Mouse (Mus musculus) midbrain, embryonic 12.5 days (tissue): ENCODE data around the gene Mtus2. TPM values are rescaled to one million over a fixed set of nuclear protein-coding genes. Genes with fewer than 3 reads are reported as not detected.

Experiments used
- ATAC-seq: fragments of 200-750 bp; cut with Nextera tagmentation; 2 replicates; pipeline ENCODE4 v1.8.0; 2017; ENCODE audit warnings: low read depth, moderate TSS enrichment, moderate library complexity; ENCODE audit not compliant: low FRiP score
- H3K27ac ChIP-seq: fragments of 300-500 bp; sonication (generic); replicated peaks from 2 replicates; pipeline ENCODE4 v1.5.1; 2016; ENCODE audit warnings: mild to moderate bottlenecking
- H3K27me3 ChIP-seq: fragments of 300-500 bp; sonication (generic); 2 replicates; pipeline ENCODE4 v1.6.1; 2016; ENCODE audit warnings: mild to moderate bottlenecking
- H3K36me3 ChIP-seq: fragments of 300-500 bp; sonication (generic); 2 replicates; pipeline ENCODE4 v1.6.1; 2016
- H3K4me1 ChIP-seq: fragments of 300-500 bp; sonication (generic); 2 replicates; pipeline ENCODE4 v1.6.1; 2016
- H3K4me2 ChIP-seq: fragments of 300-500 bp; sonication (generic); replicated peaks from 2 replicates; pipeline ENCODE4 v1.6.1; 2016; ENCODE audit warnings: mild to moderate bottlenecking, moderate library complexity
- H3K4me3 ChIP-seq: fragments of 300-500 bp; sonication (generic); 2 replicates; pipeline ENCODE4 v1.5.1; 2016; ENCODE audit warnings: mild to moderate bottlenecking
- H3K9ac ChIP-seq: fragments of 300-500 bp; sonication (generic); replicated peaks from 2 replicates; pipeline ENCODE4 v1.6.1; 2016; ENCODE audit warnings: mild to moderate bottlenecking, moderate library complexity
- H3K9me3 ChIP-seq: fragments of 300-500 bp; sonication (generic); 2 replicates; pipeline ENCODE4 v1.6.1; 2016; ENCODE audit warnings: mild to moderate bottlenecking
- WGBS: fragments of 180-500 bp; shearing (Covaris S2); methylation state at CpG from one replicate; pipeline ENCODE4 v1.1.7; 2016; 5-methylcytosine and 5-hydroxymethylcytosine counted together
- polyA plus RNA-seq: library from polyadenylated mRNA; unstranded; fragments of >200 nt; fragmentation: Nextera tagmentation; extraction: Ambion mirVana; gene quantifications from 2 replicates; pipeline ENCODE4 v1.2.1, GENCODE M21; 2016

Mtus2 gene
- polyA plus RNA-seq, 1 experiment from 2014 or later: 25.4 TPM

DNA sequence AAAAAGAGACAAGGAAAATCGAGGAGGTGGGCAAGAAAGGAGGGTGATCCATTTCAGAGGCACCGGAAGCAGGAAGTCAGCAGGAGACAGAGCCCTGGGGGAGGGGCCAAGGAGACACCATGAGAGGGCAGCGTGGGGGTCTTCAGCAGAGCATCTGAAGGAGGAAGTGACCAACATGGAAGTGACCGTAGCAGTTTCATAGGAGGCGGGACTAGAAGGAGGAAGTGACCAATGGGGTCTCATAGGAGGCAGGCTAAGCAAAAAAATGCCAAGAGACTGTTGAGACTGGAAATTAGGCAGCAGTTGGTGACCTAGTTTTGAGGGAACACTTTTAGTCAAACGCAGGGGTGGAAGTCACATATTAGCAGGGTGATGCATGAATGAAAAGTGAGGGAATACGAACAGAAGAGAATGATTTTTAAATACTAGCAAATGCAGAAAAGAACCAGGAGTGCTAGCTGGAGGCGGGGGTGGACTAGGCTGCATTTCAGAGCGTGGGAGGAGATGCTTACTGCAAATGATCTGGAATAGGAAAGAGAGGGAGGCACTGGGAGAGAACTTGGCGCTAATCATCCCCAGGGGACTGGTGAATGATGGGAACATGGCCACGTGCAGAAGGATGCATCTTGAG lies 133.2 kb downstream of the Mtus2 start:
- no peak for ATAC-seq
- H3K4me3 ChIP-seq: no peak overlapping the region
- H3K4me2 ChIP-seq: no peak overlapping the region
- no peaks in the 10 kb centered on the region for H3K9me3 ChIP-seq
- H3K9ac ChIP-seq: no peak overlapping the region
- H3K4me1 ChIP-seq: no peaks in the 10 kb centered on the region
- WGBS: 85% methylated on average over 11 of the region's 11 CpGs
- H3K27me3 ChIP-seq: no peaks in the 10 kb centered on the region
- H3K36me3 ChIP-seq: no peaks in the 10 kb centered on the region
- no peak overlapping the region for H3K27ac ChIP-seq

DNA sequence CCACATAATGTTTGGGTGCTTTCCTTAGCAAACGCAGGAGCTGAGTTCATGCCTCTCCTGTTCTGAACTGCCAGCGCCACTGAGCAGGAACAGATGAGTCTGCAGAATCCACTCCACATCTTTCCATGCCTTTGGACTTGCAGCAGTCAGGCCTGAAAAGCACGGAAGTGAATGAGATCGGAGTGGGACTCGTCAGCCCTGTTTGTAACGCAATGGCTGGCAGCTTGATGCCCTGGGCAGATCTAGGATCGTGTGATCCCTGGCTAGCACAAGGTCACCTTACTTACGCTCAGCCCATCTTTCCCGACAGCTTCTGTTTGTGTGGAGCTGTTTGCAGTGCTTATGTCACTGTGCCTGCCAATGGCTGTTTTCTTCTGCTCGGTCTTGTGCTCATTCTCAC lies 137.5 kb downstream of the Mtus2 start:
- Histone ChIP-seq H3K9me3 (no peaks in the 10 kb centered on the region), H3K27me3 (no peaks in the 10 kb centered on the region), H3K27ac (no peak overlapping the region), H3K4me3 (no peak overlapping the region), H3K36me3 (no peaks in the 10 kb centered on the region), H3K9ac (no peak overlapping the region), H3K4me2 (no peak overlapping the region), H3K4me1 (no peaks in the 10 kb centered on the region)
- WGBS: 63% methylated on average over 10 of the region's 10 CpGs
- ATAC-seq: no peak

DNA sequence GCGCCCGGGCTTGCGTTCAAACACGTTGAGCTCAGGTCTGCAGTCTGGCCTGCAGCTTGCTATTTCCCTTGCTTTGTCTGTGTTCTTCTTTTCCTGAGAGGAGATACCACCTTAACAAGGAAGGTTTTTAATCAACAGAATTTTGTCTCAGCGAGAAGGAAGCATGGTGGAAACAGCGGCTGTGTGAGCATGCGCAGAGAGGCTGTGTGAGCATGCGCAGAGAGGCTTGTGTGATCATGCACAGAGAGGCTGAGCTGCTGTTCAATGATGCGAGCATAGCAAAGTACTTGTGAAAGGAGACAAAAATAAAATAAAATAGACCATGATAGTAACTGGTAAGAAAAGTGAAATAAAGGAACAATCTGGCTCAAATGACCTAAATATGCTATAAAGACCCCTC lies 142.2 kb downstream of the Mtus2 start:
- no peaks in the 10 kb centered on the region for H3K4me1 ChIP-seq
- ATAC-seq: no peak
- no peak overlapping the region for H3K9ac ChIP-seq
- no peak overlapping the region for H3K4me3 ChIP-seq
- no peak overlapping the region for H3K27ac ChIP-seq
- H3K36me3 ChIP-seq: no peaks in the 10 kb centered on the region
- no peaks in the 10 kb centered on the region for H3K27me3 ChIP-seq
- no peaks in the 10 kb centered on the region for H3K9me3 ChIP-seq
- H3K4me2 ChIP-seq: no peak overlapping the region
- WGBS: 94% methylated on average over 9 of the region's 9 CpGs

DNA sequence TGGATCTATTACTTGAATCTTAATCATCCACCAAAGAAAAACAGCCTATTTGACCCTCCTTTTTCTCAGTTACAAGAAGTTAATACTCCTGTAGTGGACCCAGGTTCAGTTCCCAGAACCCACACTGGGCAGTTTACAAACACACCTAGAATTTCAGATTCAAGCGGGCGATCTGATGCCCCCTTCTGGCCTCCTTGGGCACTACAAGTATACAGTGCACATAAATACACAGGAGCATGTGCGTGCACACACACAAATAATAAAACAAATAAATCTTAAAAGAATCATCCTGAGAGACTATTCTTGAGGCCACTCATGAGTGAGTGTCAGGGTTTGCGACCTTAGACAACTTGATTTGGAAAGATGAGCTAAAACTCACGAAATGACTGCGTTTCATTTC lies 150.2 kb downstream of the Mtus2 start:
- Histone ChIP-seq H3K9me3 (no peaks in the 10 kb centered on the region), H3K27me3 (no peaks in the 10 kb centered on the region), H3K9ac (no peak overlapping the region), H3K4me3 (no peak overlapping the region), H3K27ac (peak overlapping the region; percentile 80), H3K4me2 (no peak overlapping the region), H3K36me3 (no peaks in the 10 kb centered on the region), H3K4me1 (peaks cover 15% of the 10 kb centered on the region)
- peak; percentile 23; the same call in 1 of the 2 replicates for ATAC-seq
- 82% methylated on average over 6 of the region's 6 CpGs for WGBS

DNA sequence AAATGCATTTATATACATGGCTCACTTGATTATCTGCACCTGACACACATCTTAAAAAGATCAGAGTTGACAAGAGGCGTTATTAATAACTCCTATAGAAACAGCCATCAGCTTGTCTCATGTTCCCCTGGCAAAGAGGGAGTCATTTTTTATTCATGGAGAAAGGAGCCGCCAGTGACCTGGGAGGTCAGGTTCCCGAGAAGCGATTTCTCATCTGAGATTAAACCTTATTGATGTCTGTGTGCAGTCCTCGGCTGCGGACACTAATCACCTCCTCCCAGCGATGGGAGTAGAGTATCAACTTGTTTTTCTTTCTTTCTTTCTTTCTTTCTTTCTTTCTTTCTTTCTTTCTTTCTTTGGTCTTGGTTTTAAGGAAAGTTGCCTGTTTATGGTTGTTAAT lies 150.8 kb downstream of the Mtus2 start:
- 22% methylated on average over 7 of the region's 7 CpGs for WGBS

DNA sequence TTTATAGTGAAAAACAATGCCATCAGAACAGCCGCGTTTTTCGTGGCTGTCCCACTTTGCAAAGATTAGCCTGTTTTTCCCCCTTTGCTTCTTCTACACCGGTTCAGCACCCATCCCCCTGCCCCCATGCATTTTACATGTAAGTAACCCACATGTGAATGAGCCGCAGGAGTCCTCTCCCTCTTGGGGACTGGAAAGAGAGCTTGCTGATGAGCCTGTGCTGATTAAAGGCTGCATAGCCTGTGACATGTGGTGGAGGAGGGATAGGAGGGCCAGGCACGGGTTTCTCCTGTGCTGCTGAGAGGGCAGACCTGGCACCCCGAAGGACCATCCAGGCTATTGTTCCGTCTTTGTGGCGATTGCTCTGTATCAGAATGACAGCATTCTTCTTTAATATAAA lies 151.2 kb downstream of the Mtus2 start:
- Histone ChIP-seq H3K36me3 (no peaks in the 10 kb centered on the region), H3K9ac (no peak overlapping the region), H3K4me3 (no peak overlapping the region), H3K9me3 (no peaks in the 10 kb centered on the region), H3K4me2 (peak overlapping the region; percentile 35), H3K27me3 (no peaks in the 10 kb centered on the region), H3K4me1 (peaks cover 15% of the 10 kb centered on the region), H3K27ac (peak overlapping the region; percentile 80)
- WGBS: 33% methylated on average over 9 of the region's 9 CpGs
- peak; percentile 80 for ATAC-seq

More for the DNA sequence above, 150.8 kb downstream of the Mtus2 start:
- H3K4me1 ChIP-seq: peaks cover 15% of the 10 kb centered on the region
- no peaks in the 10 kb centered on the region for H3K27me3 ChIP-seq
- 0 out of 2 replicates have a peak, but pooled peaks have one; percentile 49 for ATAC-seq
- no peak overlapping the region for H3K9ac ChIP-seq
- peak overlapping the region; percentile 35 for H3K4me2 ChIP-seq
- no peak overlapping the region for H3K4me3 ChIP-seq
- H3K9me3 ChIP-seq: no peaks in the 10 kb centered on the region
- peak overlapping the region; percentile 80 for H3K27ac ChIP-seq
- no peaks in the 10 kb centered on the region for H3K36me3 ChIP-seq

DNA sequence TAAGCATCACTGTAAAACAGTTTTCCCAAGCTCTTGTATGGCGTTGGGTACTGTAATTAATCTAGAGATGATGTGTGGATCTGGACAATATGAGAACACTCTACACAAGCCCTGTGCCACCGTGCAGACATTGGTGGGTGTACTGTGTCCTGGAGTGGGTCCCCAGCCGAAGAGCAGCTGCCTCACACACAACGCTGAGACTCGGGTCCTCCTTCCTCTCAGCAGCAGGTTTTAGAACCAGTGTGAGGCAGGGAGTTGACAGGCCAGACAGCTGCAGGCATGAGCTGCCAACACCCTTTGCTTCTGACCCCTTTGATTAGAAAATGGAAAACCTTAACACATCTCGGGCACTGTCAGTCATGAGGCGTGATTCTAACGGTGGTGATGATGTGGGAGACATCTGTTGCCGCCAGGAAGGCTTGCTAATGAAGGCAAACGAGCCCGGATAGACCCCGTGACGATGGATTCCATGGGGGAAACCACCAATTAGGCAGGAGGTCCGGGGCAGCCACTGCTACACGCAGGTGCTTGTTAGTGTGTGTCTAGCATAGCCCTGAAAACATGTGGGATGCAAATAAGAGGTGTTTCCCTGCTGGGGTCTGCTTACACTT lies 158.2 kb downstream of the Mtus2 start:
- no peaks in the 10 kb centered on the region for H3K9me3 ChIP-seq
- H3K36me3 ChIP-seq: no peaks in the 10 kb centered on the region
- H3K27ac ChIP-seq: no peak overlapping the region
- 76% methylated on average over 15 of the region's 15 CpGs for WGBS
- no peaks in the 10 kb centered on the region for H3K4me1 ChIP-seq
- H3K9ac ChIP-seq: no peak overlapping the region
- H3K27me3 ChIP-seq: no peaks in the 10 kb centered on the region
- H3K4me3 ChIP-seq: no peak overlapping the region
- no peak overlapping the region for H3K4me2 ChIP-seq
- ATAC-seq: 0 out of 2 replicates have a peak, but pooled peaks have one; percentile 41

DNA sequence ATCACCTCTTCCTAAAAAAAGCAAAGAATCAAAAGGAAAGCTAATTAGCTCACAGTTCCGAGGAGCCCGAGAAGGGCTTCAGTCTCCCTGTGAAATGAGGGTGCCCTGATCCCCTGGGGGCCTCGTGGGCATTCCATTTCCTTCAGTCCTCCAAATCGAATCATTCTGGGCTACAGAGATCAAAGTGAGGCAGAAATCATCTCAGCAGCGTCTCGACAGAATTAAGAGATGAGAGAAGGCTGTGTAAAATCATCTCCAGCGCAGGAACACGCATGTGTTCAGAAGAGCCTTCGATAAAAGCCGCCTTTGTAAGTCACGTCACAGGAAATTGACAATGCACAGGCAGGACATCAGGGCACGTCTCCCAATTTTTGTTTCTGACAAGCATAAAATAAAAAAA lies 167.2 kb downstream of the Mtus2 start:
- Histone ChIP-seq H3K27me3 (no peaks in the 10 kb centered on the region), H3K36me3 (no peaks in the 10 kb centered on the region), H3K9me3 (no peaks in the 10 kb centered on the region), H3K4me2 (no peak overlapping the region), H3K9ac (no peak overlapping the region), H3K27ac (no peak overlapping the region), H3K4me1 (no peaks in the 10 kb centered on the region), H3K4me3 (no peak overlapping the region)
- WGBS: 77% methylated on average over 12 of the region's 12 CpGs
- ATAC-seq: no peak

DNA sequence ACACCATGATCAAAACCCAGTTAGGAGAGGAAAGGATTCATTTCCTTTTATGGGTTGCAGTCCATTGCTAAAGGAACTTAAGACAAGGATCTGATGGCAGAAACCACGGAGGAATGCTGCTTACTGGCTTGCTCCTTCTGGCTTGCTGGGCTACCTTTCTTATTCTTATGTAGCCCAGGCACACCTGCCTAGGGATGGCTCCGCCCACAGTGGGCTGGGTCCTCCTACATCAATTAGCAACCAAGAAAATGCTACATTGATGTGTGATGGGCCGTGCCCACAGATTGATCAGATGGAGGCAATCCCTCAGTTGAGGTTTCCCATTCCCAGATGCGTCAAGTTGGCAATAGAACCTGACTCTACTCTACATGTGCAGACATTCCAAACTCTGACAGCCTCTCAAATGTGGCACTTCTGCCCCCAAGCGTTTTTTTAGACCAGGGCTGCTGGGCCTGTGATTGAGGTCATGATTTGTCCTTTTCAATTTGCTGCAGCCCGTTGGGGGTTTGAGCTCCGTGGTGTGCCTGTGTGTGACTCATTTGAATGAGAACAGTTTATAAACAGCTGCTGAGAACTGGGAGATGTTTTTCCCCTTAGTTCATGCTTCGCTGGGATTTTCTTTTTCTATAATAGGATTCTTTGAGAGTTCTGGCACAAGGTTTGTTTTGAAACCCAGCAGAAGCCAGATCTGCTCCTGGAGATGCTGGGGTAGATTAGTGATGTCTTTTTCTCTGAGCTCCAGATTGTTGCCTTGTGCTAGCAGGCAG lies 173.8 kb downstream of the Mtus2 start:
- WGBS: 45% methylated on average over 8 of the region's 8 CpGs
- H3K9ac ChIP-seq: no peak overlapping the region
- no peaks in the 10 kb centered on the region for H3K27me3 ChIP-seq
- peak; percentile 53; the same call in 1 of the 2 replicates for ATAC-seq
- H3K4me3 ChIP-seq: no peak overlapping the region
- no peaks in the 10 kb centered on the region for H3K36me3 ChIP-seq
- H3K27ac ChIP-seq: no peak overlapping the region; the same call in 1 of the 2 replicates
- no peak overlapping the region for H3K4me2 ChIP-seq
- 0 out of 2 replicates have a peak, but pooled peaks cover 7% of the 10 kb centered on the region for H3K9me3 ChIP-seq
- H3K4me1 ChIP-seq: peaks cover 4% of the 10 kb centered on the region; the same call in 1 of the 2 replicates

DNA sequence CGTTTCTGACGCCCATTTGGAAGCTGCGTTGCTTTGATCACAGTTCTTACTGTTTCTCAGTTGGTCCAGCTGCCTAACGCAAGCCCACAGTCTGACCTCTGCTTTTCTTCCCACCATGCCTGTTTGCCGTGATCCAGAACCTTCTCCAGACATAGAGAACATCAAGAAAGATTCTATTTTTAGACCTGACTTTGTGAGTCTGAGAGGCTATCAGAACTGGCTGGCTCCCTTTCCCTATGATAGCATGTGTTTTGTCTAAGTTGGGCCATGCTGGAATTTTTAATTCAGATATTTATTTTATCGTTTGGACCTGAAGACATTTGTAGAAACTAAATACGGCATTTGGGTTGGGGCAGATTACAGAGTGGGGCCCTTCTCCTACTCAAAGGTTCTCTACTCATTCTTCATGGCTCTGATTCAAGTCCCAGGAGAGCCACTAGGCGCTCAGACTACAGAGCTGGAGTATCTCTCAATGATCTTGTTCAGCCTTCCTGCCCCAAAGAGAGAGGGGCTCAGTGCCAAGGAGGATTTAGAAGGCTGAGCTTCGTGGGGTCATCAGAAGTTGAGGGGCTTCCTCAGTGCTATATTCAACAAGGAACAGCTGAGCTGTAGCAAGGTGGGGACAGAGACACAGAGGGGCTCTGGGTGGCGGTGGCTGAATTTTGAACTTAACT lies 174.5 kb downstream of the Mtus2 start:
- H3K4me2 ChIP-seq: no peak overlapping the region
- H3K4me1 ChIP-seq: peaks cover 4% of the 10 kb centered on the region; the same call in 1 of the 2 replicates
- H3K27me3 ChIP-seq: no peaks in the 10 kb centered on the region
- no peak overlapping the region for H3K4me3 ChIP-seq
- ATAC-seq: no peak
- H3K27ac ChIP-seq: no peak overlapping the region; the same call in 1 of the 2 replicates
- WGBS: 64% methylated on average over 10 of the region's 10 CpGs
- 0 out of 2 replicates have a peak, but pooled peaks cover 7% of the 10 kb centered on the region for H3K9me3 ChIP-seq
- no peaks in the 10 kb centered on the region for H3K36me3 ChIP-seq
- no peak overlapping the region for H3K9ac ChIP-seq

DNA sequence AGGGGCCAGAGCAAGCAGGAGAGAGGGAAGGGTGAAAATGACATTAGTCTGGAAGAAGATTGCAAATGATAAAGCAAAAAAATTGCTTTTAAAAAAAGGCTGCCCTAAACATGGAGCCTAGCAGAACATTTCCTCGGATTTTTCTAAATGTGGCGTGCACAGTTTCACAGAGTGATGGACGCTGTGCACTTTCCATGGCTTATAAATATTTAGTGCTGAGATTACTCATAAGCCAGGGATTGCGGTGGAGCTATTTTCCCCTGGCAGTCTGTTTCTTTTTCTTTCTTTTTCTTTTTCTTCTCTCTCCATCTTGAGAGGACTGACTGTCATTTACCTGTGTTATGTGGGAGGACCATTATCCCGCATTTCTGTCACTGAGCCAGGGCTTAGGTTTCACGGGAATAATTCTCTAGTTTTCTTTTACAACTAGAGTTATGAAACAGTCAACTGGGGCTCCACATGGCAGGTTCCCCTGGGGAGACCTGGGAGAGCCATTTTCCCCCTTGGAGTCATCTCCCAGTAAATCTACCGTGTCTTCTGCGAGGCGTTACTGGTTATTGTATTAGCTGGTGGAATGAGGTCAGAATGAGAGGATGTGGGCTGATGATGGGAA lies 176.4 kb downstream of the Mtus2 start:
- peaks cover 4% of the 10 kb centered on the region; the same call in 1 of the 2 replicates for H3K4me1 ChIP-seq
- WGBS: 83% methylated on average over 9 of the region's 9 CpGs

More for the DNA sequence above, 176.4 kb downstream of the Mtus2 start:
- H3K9ac ChIP-seq: no peak overlapping the region
- H3K4me3 ChIP-seq: no peak overlapping the region
- ATAC-seq: no peak
- no peaks in the 10 kb centered on the region for H3K27me3 ChIP-seq
- H3K4me2 ChIP-seq: no peak overlapping the region
- H3K27ac ChIP-seq: no peak overlapping the region
- H3K9me3 ChIP-seq: 0 out of 2 replicates have a peak, but pooled peaks cover 7% of the 10 kb centered on the region
- H3K36me3 ChIP-seq: no peaks in the 10 kb centered on the region
